Mouse (Mus musculus) 3T3-L1 (cell line): Measurements from ENCODE around the gene Npl.

ENCODE experiments used
- DNase-seq: peaks from one replicate; pipeline ENCODE4 v3.0.0-alpha.2; 2015; ENCODE audit warnings: low read depth, low spot score

Npl gene

DNA sequence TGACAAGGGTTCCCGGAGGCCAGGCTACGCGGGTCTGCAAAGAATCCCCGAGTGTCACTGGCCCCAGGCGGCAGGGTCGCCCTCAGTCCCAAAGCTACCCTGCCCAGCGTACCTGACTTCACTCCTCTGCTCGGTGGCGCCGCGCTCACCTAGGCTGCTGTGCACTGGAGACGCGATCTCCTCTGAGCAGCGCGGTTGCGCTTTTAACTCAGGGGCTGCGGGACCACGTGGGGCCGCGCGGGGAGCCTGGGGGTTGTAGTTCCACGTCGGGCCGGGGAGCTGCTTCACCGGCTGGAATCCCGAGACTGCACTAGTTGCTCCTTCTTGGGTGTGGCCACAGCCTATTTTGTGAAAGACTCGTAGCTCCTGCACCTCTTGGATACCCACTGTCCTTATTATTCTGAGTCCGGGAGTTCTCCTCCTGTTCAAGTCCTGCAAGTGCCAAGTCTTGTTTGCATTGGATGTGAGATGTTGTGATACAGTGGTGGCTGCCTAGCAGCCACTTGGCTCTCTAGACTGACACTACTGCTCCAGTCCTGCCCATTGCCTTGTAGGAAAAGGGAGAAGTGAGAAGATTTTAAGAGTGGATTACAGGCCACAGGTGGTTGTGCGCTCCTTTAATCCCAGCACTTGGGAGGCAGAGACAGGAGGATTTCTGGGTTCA lies at the start of gene Npl:
TSS of gene Npl (minus strand) at position 510 of the 664 bp plus-strand sequence.
- no peak for DNase-seq

DNA sequence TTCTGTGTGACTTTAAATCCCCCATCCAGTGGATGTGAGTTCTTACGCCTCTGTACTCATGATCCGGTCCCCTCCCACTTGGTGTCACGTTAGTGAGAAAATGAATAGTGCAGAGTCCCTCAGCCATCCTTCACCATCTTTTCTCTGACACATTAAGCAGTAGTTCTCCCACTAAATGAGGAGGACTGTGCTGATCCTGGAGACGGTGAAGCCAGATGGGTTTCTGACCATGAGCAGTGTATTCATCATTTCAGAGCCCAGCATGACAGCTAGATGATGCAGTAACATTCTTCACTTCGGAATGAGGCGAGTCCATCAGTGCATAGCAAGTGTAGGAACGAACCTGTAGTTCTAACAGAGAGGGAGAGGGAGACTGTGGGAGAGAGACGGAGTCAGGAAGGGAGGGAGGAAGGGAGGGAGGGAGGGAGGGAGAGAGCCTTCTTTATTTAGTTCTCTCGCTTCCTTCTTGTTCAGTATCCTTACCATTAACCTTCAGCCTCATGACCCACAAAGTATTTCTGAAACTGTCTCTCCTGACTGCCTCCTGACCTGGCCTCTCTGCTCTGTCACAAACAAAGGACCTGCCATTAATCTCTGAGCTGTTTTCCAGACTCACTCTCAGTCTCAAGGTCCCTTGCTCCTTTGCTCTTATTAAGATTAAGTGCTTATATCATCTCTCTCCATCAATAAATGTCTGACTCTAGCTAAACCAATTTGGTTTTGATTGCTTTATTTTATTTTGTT lies 49.6 kb upstream of the Npl start:
- DNase-seq: no peak

DNA sequence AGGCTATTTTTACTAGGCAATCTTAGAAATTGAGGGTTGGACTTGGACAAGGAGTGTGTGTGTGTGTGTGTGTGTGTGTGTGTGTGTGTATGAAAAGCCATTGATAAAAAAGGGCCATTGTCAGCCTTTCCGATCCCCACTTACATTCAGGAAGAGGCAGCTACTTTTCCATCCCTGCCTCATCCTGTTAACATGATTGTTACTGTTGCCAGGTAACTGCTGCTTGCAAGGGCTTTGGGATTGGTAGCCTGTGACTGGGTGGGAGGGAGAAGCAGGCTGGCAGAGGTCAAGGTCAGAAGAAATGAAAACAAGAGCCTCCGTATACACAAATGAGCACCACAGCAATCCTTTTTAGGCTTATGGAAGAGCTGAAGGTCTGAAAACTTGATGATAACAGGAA lies 48.9 kb upstream of the Npl start:
- no peak for DNase-seq

GRCm38 (mm10) chr1:153593678-153594077 lies 43.8 kb upstream of the Npl start:
- no peak for DNase-seq

DNA sequence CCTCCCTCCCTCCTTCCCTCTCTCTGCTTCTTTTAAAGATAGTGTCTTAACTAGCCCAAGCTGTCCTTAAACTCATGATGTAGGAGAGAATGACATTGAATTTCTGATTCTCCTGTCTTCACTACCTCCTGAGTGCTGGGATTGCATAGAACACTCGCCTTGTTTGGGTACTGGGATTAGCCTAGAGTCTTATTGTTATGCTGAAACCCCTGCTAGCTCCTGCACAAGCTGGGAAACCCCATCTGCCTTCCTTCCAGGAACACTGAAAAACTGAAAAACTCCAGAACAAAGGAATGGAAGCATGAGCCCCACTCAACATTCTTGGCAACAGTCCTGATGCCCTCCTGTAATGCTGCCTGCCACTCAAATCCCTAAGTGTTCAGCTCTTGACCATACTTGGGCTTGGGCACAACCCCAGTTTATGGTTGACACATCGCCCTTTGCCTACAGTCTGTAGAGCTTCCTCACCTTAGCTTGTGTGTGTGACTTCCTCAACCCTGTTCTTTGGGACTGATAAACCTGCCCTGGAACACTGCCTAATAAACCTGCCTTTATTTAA lies 40.4 kb upstream of the Npl start:
- DNase-seq: no peak

DNA sequence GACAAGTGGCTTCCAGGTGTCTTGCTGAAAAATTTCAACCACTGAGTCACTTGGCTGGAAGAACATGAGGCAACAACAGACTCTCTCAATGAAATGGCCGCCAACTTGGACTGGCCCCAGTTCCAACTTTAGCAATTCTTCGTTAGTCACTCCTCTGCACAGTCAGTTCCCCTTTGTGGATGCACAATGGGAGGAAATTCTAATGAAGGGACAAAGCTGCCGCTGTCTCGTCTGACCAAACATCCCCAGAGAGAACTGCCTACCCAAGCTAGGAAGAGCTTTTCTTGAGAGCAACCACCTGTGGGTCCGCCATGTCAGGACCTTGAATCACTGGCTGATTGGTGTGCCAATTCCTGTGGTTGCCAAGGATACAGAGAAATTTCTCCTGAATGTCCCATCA lies 38.1 kb upstream of the Npl start:
- DNase-seq: peak; percentile 52

- DNase-seq: no peak
These were observed 37.0 kb upstream of the Npl start for GRCm38 (mm10) chr1:153586826-153587225.

GRCm38 (mm10) chr1:153585752-153586151 lies 35.9 kb upstream of the Npl start:
- DNase-seq: peak; percentile 88

DNA sequence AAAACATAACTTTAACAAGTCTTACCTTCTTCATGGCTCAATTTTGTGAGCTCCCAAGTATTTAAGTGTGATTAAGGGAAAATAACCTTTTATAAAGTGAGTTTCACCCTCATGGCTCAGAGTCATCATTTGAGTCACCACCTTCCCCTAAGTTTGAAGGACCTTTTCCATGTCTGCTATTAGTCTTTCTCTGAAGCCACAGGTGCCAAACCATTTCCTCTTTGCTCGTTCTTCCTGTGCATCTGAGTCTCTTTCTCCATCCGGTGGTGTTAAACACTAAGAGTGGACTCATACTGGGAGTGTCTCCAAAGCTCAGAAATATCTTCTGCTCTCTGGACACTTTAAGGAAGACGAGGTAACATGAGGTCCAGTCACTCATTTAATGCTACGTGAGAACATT lies 33.3 kb upstream of the Npl start:
- DNase-seq: no peak

GRCm38 (mm10) chr1:153574730-153575129 lies 24.9 kb upstream of the Npl start:
- no peak for DNase-seq

- DNase-seq: peak; percentile 88
These were observed 22.6 kb upstream of the Npl start for GRCm38 (mm10) chr1:153572271-153573043.

DNA sequence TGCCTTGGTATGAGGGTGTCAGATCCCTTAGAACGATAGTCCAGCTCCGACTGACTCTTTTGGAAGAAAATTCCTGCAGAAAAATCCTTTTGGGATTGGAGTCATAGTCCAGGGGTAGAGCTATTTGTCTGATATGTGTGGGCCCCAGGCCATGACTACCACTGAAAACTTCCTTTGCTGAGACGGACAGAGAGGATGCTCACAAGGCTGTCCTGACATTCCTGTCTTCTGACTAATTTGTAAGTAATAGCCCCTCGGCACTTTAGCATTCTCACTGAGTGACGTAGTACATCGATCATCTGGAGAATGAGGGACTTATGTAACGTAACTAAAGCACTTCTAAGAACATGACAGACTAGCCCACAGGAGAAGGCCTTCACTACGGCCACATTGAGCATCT lies 15.9 kb upstream of the Npl start:
- DNase-seq: peak; percentile 91

DNA sequence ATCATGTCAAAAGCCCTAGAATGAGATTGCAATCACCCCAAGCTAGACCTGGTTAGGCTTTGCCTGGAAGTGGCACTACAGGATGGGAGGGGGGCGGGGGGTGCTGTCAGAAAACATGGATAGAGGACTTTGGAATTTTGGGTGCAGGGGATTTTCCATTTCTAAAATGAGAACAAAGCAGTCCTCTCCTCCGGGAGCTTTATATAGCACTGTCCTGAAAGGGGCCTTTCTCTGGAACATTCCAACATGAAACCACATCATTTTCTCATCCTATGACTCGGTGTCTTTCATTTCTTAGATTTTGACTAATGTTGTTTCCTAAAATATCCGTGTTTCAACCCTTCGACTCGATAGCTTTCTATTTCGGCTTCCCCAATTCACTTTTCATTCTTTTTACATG lies 14.9 kb upstream of the Npl start:
- peak; percentile 74 for DNase-seq

DNA sequence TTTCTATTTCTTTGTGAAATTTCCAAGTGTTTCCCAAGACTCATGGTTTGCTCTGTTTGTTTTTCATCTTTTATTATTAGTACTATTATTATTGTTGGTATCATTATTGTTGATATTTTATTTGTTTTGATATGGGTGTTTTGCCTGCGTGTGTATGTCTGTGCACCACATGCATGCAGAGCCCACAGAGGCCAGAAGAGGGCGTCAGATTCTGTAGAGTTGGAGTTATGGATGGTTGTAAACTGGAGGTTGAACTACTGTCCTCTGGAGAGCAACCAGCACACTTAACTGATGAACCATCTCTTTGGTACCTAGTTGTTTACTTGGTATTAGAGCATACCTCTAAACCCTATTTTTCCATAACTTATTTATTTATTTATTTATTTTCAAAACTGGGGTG lies 13.8 kb upstream of the Npl start:
- DNase-seq: no peak

DNA sequence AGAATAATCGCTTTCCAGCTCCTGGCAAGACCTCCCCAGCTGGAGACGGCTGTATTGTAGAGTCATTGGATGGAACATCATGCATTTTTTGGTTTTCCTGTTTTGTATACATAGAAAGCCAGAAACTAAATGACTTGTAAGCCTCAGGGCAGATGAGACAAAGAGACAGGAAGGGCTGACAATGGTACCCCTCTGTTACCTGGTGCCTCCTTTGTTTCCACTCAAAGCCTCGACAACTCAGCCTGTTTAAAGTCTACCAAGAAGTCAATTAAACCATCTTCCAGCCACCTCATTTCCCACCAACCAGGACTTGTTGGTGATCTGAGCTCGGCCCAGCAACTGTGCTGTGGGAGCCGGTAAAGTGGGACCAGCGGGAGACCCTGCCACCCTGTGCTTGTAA lies 11.0 kb upstream of the Npl start:
- no peak for DNase-seq

GRCm38 (mm10) chr1:153559701-153560100 lies 9.9 kb upstream of the Npl start:
- DNase-seq: no peak

- peak; percentile 84 for DNase-seq
These were observed 9.3 kb upstream of the Npl start for GRCm38 (mm10) chr1:153559126-153559647.

- peak; percentile 83 for DNase-seq
These were observed 7.1 kb upstream of the Npl start for GRCm38 (mm10) chr1:153556896-153557295.

DNA sequence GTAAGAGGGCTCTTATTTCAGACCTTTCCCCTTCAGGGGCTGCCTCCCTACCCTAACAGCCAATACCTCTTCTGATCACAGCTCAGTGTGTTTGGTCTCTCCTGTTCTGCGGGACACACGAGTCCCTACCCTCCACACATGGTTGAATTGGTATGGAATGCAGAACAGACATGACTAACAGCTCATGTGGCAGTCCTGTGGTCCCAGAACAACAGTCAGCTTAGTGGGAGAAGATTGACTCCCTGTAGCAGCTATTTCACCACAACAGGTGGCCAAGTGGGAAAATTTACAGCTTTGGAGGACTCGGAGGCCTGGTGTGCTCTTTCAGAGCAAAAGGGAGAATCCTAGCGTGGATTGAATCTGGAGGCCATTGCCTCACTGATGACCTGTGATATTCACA lies 6.4 kb upstream of the Npl start:
- peak; percentile 27 for DNase-seq

GRCm38 (mm10) chr1:153550814-153551213 lies 969 bp upstream of the Npl start:
- peak; percentile 82 for DNase-seq

- DNase-seq: no peak
These were observed 2.3 kb downstream of the Npl start for GRCm38 (mm10) chr1:153547555-153547954.

DNA sequence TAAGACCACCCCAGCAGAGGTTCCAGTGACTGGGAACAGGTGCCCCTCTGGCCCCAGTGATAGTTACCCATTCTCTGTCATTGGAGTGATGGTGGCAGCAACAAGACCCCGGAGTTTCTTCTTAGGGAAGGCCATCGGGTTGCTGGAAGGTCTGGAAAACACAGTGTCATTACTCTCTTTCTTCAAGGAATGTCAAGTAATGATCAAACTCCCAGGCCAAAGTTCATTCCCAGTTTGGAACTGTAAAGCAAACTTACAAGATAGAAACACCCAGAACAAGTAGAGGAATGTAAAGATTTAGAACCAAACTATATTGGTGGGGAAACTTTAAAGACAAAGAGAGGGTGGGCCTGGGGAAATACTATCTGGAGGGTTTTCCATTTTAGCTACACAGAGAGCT lies 4.6 kb downstream of the Npl start:
- no peak for DNase-seq
